Mouse (Mus musculus): ENCODE measurements at regions not wholly inside any gene's neighbourhood (a gene's known extent, or its start where the extent isn't known, plus 50 kb on each side); places are given as distances from the start of the nearest gene placed in this dataset.

- WGBS, result 7% methylated on average over 51 of the region's 51 CpGs
- H3K36me3 ChIP-seq (replicated peaks), result no peaks in the 10 kb centered on the region
- peaks cover 13% of the 10 kb centered on the region for H3K4me1 ChIP-seq
- H3K27ac ChIP-seq, result peak overlapping the region; percentile 84
- H3K27me3 ChIP-seq (ENCODE audit: poor library complexity, severe bottlenecking), result peaks cover 18% of the 10 kb centered on the region
- peak; percentile 80 for DNase-seq (ENCODE audit: extremely low spot score, low spot score)
- H3K9me3 ChIP-seq, result no peaks in the 10 kb centered on the region
- peak overlapping the region; percentile 61 for H3K4me3 ChIP-seq
These were observed 79.8 kb downstream of the Arrdc3 start for GRCm38 (mm10) chr13:80962789-80963590.

- WGBS, result 79% methylated on average over 11 of the region's 11 CpGs
These were observed 80.4 kb downstream of the Arrdc3 start for GRCm38 (mm10) chr13:80963591-80963940.

GRCm38 (mm10) chr13:80971664-80972063 lies 88.5 kb downstream of the Arrdc3 start:
- Histone ChIP-seq H3K27ac (no peak overlapping the region), H3K36me3 (replicated peaks) (no peaks in the 10 kb centered on the region), H3K4me3 (no peak overlapping the region), H3K27me3 (ENCODE audit: poor library complexity, severe bottlenecking) (no peaks in the 10 kb centered on the region), H3K4me1 (no peaks in the 10 kb centered on the region), H3K9me3 (no peaks in the 10 kb centered on the region)
- WGBS, result 88% methylated on average over 3 of the region's 3 CpGs
- no peak for DNase-seq (ENCODE audit: extremely low spot score, low spot score)

More at GRCm38 (mm10) chr13:80963591-80963940, 80.4 kb downstream of the Arrdc3 start:
- Histone ChIP-seq H3K27ac (no peak overlapping the region), H3K9me3 (no peaks in the 10 kb centered on the region), H3K27me3 (ENCODE audit: poor library complexity, severe bottlenecking) (peaks cover 18% of the 10 kb centered on the region), H3K4me1 (peaks cover 13% of the 10 kb centered on the region), H3K4me3 (0 out of 2 replicates have a peak overlapping the region, but pooled peaks have one; percentile 61), H3K36me3 (replicated peaks) (no peaks in the 10 kb centered on the region)
- DNase-seq (ENCODE audit: extremely low spot score, low spot score), result no peak

- no peaks in the 10 kb centered on the region for H3K36me3 ChIP-seq (replicated peaks)
- H3K27me3 ChIP-seq (ENCODE audit: poor library complexity, severe bottlenecking), result no peaks in the 10 kb centered on the region
- WGBS, result 70% methylated on average over 1 of the region's 1 CpGs
- no peaks in the 10 kb centered on the region for H3K4me1 ChIP-seq
- H3K9me3 ChIP-seq, result no peaks in the 10 kb centered on the region
- DNase-seq (ENCODE audit: extremely low spot score, low spot score), result no peak
- no peak overlapping the region for H3K4me3 ChIP-seq
- H3K27ac ChIP-seq, result no peak overlapping the region
These were observed 91.2 kb downstream of the Arrdc3 start for GRCm38 (mm10) chr13:80974424-80974823.

GRCm38 (mm10) chr13:80977266-80977665 lies 94.1 kb downstream of the Arrdc3 start:
- DNase-seq (ENCODE audit: extremely low spot score, low spot score), result no peak
- WGBS, result 89% methylated on average over 3 of the region's 3 CpGs
- no peaks in the 10 kb centered on the region for H3K27me3 ChIP-seq (ENCODE audit: poor library complexity, severe bottlenecking)
- H3K27ac ChIP-seq, result no peak overlapping the region
- no peaks in the 10 kb centered on the region for H3K36me3 ChIP-seq (replicated peaks)
- no peaks in the 10 kb centered on the region for H3K4me1 ChIP-seq
- H3K9me3 ChIP-seq, result no peaks in the 10 kb centered on the region
- no peak overlapping the region for H3K4me3 ChIP-seq

- Histone ChIP-seq H3K4me3 (no peak overlapping the region), H3K4me1 (peaks cover under 1% of the 10 kb centered on the region; the same call in 1 of the 2 replicates), H3K36me3 (replicated peaks) (no peaks in the 10 kb centered on the region), H3K27ac (no peak overlapping the region), H3K27me3 (ENCODE audit: poor library complexity, severe bottlenecking) (no peaks in the 10 kb centered on the region; the same call in 1 of the 2 replicates), H3K9me3 (no peaks in the 10 kb centered on the region)
- no peak for DNase-seq (ENCODE audit: extremely low spot score, low spot score)
- WGBS, result 84% methylated on average over 2 of the region's 2 CpGs
These were observed 98.0 kb downstream of the Arrdc3 start for GRCm38 (mm10) chr13:80981201-80981600.

- 0 out of 2 replicates have a peak overlapping the region, but pooled peaks have one; percentile 5 for H3K27ac ChIP-seq
- H3K9me3 ChIP-seq, result no peaks in the 10 kb centered on the region
- peaks cover 12% of the 10 kb centered on the region for H3K4me1 ChIP-seq
- no peaks in the 10 kb centered on the region; the same call in 1 of the 2 replicates for H3K27me3 ChIP-seq (ENCODE audit: poor library complexity, severe bottlenecking)
- 17% methylated on average over 4 of the region's 4 CpGs for WGBS
- no peak for DNase-seq (ENCODE audit: extremely low spot score, low spot score)
- H3K4me3 ChIP-seq, result no peak overlapping the region
- no peaks in the 10 kb centered on the region for H3K36me3 ChIP-seq (replicated peaks)
These were observed 103.5 kb downstream of the Arrdc3 start for GRCm38 (mm10) chr13:80986657-80987056.

GRCm38 (mm10) chr13:80989756-80990155 lies 106.6 kb downstream of the Arrdc3 start:
- no peak overlapping the region for H3K27ac ChIP-seq
- no peak overlapping the region for H3K4me3 ChIP-seq
- H3K9me3 ChIP-seq, result no peaks in the 10 kb centered on the region
- no peaks in the 10 kb centered on the region for H3K36me3 ChIP-seq (replicated peaks)
- no peaks in the 10 kb centered on the region; the same call in 1 of the 2 replicates for H3K27me3 ChIP-seq (ENCODE audit: poor library complexity, severe bottlenecking)
- DNase-seq (ENCODE audit: extremely low spot score, low spot score), result no peak
- WGBS, result 87% methylated on average over 5 of the region's 5 CpGs
- peaks cover 21% of the 10 kb centered on the region for H3K4me1 ChIP-seq

GRCm38 (mm10) chr13:80992342-80992741 lies 109.2 kb downstream of the Arrdc3 start:
- H3K9me3 ChIP-seq, result no peaks in the 10 kb centered on the region
- H3K4me1 ChIP-seq, result 0 out of 2 replicates have a peak, but pooled peaks cover 9% of the 10 kb centered on the region
- no peak overlapping the region for H3K27ac ChIP-seq
- no peak for DNase-seq (ENCODE audit: extremely low spot score, low spot score)
- 75% methylated on average over 2 of the region's 2 CpGs for WGBS
- no peaks in the 10 kb centered on the region for H3K36me3 ChIP-seq (replicated peaks)
- H3K4me3 ChIP-seq, result no peak overlapping the region
- H3K27me3 ChIP-seq (ENCODE audit: poor library complexity, severe bottlenecking), result no peaks in the 10 kb centered on the region

- H3K9me3 ChIP-seq, result no peaks in the 10 kb centered on the region
- no peaks in the 10 kb centered on the region for H3K36me3 ChIP-seq (replicated peaks)
- H3K27me3 ChIP-seq (ENCODE audit: poor library complexity, severe bottlenecking), result no peaks in the 10 kb centered on the region
- no peak overlapping the region for H3K4me3 ChIP-seq
- DNase-seq (ENCODE audit: extremely low spot score, low spot score), result no peak
- H3K27ac ChIP-seq, result no peak overlapping the region
- 43% methylated on average over 5 of the region's 5 CpGs for WGBS
- H3K4me1 ChIP-seq, result no peaks in the 10 kb centered on the region
These were observed 125.9 kb downstream of the Arrdc3 start for GRCm38 (mm10) chr13:81008864-81009766.

GRCm38 (mm10) chr13:81013953-81014352 lies 130.8 kb downstream of the Arrdc3 start:
- 84% methylated on average over 1 of the region's 1 CpGs for WGBS
- no peak overlapping the region for H3K4me3 ChIP-seq
- no peaks in the 10 kb centered on the region for H3K9me3 ChIP-seq
- no peak for DNase-seq (ENCODE audit: extremely low spot score, low spot score)
- no peaks in the 10 kb centered on the region for H3K27me3 ChIP-seq (ENCODE audit: poor library complexity, severe bottlenecking)
- no peak overlapping the region for H3K27ac ChIP-seq
- H3K4me1 ChIP-seq, result no peaks in the 10 kb centered on the region
- H3K36me3 ChIP-seq (replicated peaks), result no peaks in the 10 kb centered on the region

- H3K9me3 ChIP-seq, result no peaks in the 10 kb centered on the region
- H3K4me3 ChIP-seq, result no peak overlapping the region
- no peak overlapping the region for H3K27ac ChIP-seq
- DNase-seq (ENCODE audit: extremely low spot score, low spot score), result no peak
- no peaks in the 10 kb centered on the region for H3K36me3 ChIP-seq (replicated peaks)
- 75% methylated on average over 3 of the region's 3 CpGs for WGBS
- H3K4me1 ChIP-seq, result no peaks in the 10 kb centered on the region
- H3K27me3 ChIP-seq (ENCODE audit: poor library complexity, severe bottlenecking), result no peaks in the 10 kb centered on the region
These were observed 137.0 kb downstream of the Arrdc3 start for GRCm38 (mm10) chr13:81020106-81020747.

Measured in forebrain, embryonic 10.5 days (tissue).